Mouse (Mus musculus) myocyte (in vitro differentiated cells): ENCODE results near the gene Hpd. TPM values are rescaled to one million over a fixed set of nuclear protein-coding genes. Genes with fewer than 3 reads are reported as not detected.

ENCODE experiments used
- H3K27me3 ChIP-seq: one replicate; pipeline ENCODE4 v1.6.1; 2011; ENCODE audit not compliant: control insufficient read depth, insufficient read depth, insufficient read length
- H3K36me3 ChIP-seq: one replicate; pipeline ENCODE4 v1.6.1; 2011; ENCODE audit not compliant: control insufficient read depth, insufficient read depth
- H3K4me2 ChIP-seq: one replicate; pipeline ENCODE4 v1.6.1; 2011; ENCODE audit warnings: low read depth, control low read depth
- H3K4me3 ChIP-seq: one replicate; pipeline ENCODE4 v1.5.1; 2011; ENCODE audit warnings: mild to moderate bottlenecking, control low read depth, moderate library complexity
- H3K79me2 ChIP-seq: one replicate; pipeline ENCODE4 v1.6.1; 2011; ENCODE audit not compliant: control insufficient read depth, insufficient read depth
- H3ac ChIP-seq: one replicate; pipeline ENCODE4 v1.6.1; 2011; ENCODE audit not compliant: control insufficient read depth, insufficient read length
- CEBPB ChIP-seq: IDR thresholded peaks from 2 replicates; pipeline ENCODE4 v1.6.1; 2011; ENCODE audit warnings: mild to moderate bottlenecking, moderate library complexity; ENCODE audit not compliant: poor library complexity, insufficient read depth, severe bottlenecking
- E2F4 ChIP-seq: IDR thresholded peaks from one replicate; pipeline ENCODE4 v1.6.1; 2011; ENCODE audit warnings: mild to moderate bottlenecking, control low read depth, moderate library complexity; ENCODE audit not compliant: insufficient read depth
- MAX ChIP-seq: IDR thresholded peaks from one replicate; pipeline ENCODE4 v1.6.1; 2011; ENCODE audit warnings: low read depth, mild to moderate bottlenecking, control low read depth
- MYOD1 ChIP-seq, 3 experiments: IDR thresholded peaks; one replicate each; pipeline ENCODE4 v1.6.1; 2011; ENCODE audit warnings: control low read depth in 2 of 3, low read depth in 2 of 3, mild to moderate bottlenecking in 2 of 3, moderate library complexity in 1 of 3; ENCODE audit not compliant: insufficient read length in 2 of 3, control insufficient read depth in 1 of 3
- MYOG ChIP-seq, 3 experiments: IDR thresholded peaks; one replicate each; pipeline ENCODE4 v1.6.1; 2011; ENCODE audit warnings: control low read depth in 2 of 3, low read depth in 2 of 3, mild to moderate bottlenecking in 2 of 3; ENCODE audit not compliant: insufficient read length in 2 of 3, control insufficient read depth in 1 of 3, insufficient read depth in 1 of 3
- POLR2A ChIP-seq: IDR thresholded peaks from one replicate; pipeline ENCODE4 v1.6.1; 2011; ENCODE audit warnings: low read depth, mild to moderate bottlenecking, control low read depth, moderate library complexity; ENCODE audit not compliant: insufficient read length
- POLR2AphosphoS2 ChIP-seq: IDR thresholded peaks from one replicate; pipeline ENCODE4 v1.6.1; 2011; ENCODE audit warnings: low read depth, control low read depth; ENCODE audit not compliant: insufficient read length
- REST ChIP-seq: IDR thresholded peaks from one replicate; pipeline ENCODE4 v1.6.1; 2011; ENCODE audit warnings: mild to moderate bottlenecking, control low read depth, moderate library complexity; ENCODE audit not compliant: insufficient read depth, insufficient read length
- SRF ChIP-seq: IDR thresholded peaks from one replicate; pipeline ENCODE4 v1.6.1; 2011; ENCODE audit warnings: low read depth; ENCODE audit not compliant: control insufficient read depth, insufficient read length
- TCF12 ChIP-seq: IDR thresholded peaks from one replicate; pipeline ENCODE4 v1.6.1; 2011; ENCODE audit warnings: mild to moderate bottlenecking, control low read depth; ENCODE audit not compliant: poor library complexity, insufficient read depth, severe bottlenecking
- TCF3 ChIP-seq: IDR thresholded peaks from one replicate; pipeline ENCODE4 v1.6.1; 2011; ENCODE audit warnings: low read depth, control low read depth; ENCODE audit not compliant: insufficient read length
- USF1 ChIP-seq: IDR thresholded peaks from one replicate; pipeline ENCODE4 v1.6.1; 2011; ENCODE audit warnings: low read depth, mild to moderate bottlenecking, control low read depth, moderate library complexity
- polyA plus RNA-seq: library from polyadenylated mRNA; unstranded; fragments of >200 nt; fragmentation: generic; extraction: Trizol; gene quantifications from one replicate; pipeline ENCODE4 v1.2.1, GENCODE M21; 2012; ENCODE audit warnings: missing spikeins

Gene Hpd
- polyA plus RNA-seq, 1 experiment = not detected

DNA sequence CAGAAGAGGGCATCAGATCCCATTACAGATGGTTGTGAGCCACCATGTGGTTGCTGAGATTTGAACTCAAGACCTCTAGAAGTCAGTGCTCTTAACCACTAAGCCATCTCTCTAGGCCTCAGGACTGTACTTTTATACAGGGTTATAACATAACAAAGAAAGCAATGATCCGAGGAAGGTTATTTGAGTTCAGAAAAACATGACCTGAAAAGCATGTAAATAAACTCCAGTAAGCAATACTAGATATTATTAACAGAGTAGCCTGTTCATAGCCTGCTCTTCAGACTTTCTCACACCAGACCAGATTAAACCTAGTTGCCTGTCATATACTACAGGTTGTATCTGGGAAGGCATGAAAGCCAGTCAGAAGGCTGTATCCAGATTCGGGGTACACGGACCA is 4.8 kb upstream of the Hpd start:
- no peak overlapping the region for H3K4me3 ChIP-seq
- no peaks in the 10 kb centered on the region for H3K36me3 ChIP-seq
- no peak overlapping the region for H3K4me2 ChIP-seq
- H3K79me2 ChIP-seq = no peaks in the 10 kb centered on the region
- peaks cover 6% of the 10 kb centered on the region for H3K27me3 ChIP-seq
- TF ChIP-seq REST (no peak), POLR2AphosphoS2 (no peak), TCF3 (no peak), MYOD1 (IDR thresholded peaks at IDR 0.05; ENCODE audit: control insufficient read depth in 1 of 3, insufficient read length in 2 of 3, low read depth in 2 of 3) (no peak), CEBPB (no peak), MYOG (IDR thresholded peaks at IDR 0.05; ENCODE audit: control insufficient read depth in 1 of 3, insufficient read depth in 1 of 3, insufficient read length in 2 of 3, low read depth in 2 of 3) (no peak), TCF12 (no peak), E2F4 (no peak), POLR2A (no peak), SRF (no peak), USF1 (no peak), MAX (no peak)
- H3ac ChIP-seq = no peak overlapping the region

DNA sequence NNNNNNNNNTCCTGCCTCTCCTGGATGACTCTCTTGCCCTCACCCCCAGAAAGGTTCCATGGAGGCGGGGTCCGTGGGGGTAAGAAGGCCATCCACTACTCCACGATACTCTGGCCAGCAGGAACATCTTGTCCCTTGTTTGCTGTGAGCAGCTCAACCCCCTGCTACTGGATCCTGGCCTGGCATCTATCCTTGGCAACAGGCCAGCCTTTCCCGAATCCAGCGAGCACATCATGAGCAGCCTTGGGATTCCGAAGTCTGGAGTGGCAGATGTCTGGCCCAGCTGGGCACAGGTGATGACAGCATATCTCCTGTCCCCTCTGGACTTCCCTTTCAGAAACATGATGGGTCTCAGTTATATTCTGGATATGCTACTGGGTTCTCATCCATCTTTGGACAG is 3.4 kb upstream of the Hpd start:
- no peak for TF ChIP-seq MYOD1 (IDR thresholded peaks at IDR 0.05; ENCODE audit: control insufficient read depth in 1 of 3, insufficient read length in 2 of 3, low read depth in 2 of 3)
- no peak for TF ChIP-seq SRF
- no peak for TF ChIP-seq TCF12
- TF ChIP-seq REST = no peak
- TF ChIP-seq MAX = no peak
- no peak for TF ChIP-seq POLR2A
- TF ChIP-seq TCF3 = no peak
- TF ChIP-seq CEBPB = no peak
- TF ChIP-seq MYOG (IDR thresholded peaks at IDR 0.05; ENCODE audit: control insufficient read depth in 1 of 3, insufficient read depth in 1 of 3, insufficient read length in 2 of 3, low read depth in 2 of 3) = no peak
- no peak for TF ChIP-seq E2F4
- no peak for TF ChIP-seq USF1
- H3K79me2 ChIP-seq = no peaks in the 10 kb centered on the region
- no peak overlapping the region for H3K4me2 ChIP-seq
- no peaks in the 10 kb centered on the region for H3K36me3 ChIP-seq
- H3K4me3 ChIP-seq = no peak overlapping the region
- no peak overlapping the region for H3ac ChIP-seq
- peaks cover 6% of the 10 kb centered on the region for H3K27me3 ChIP-seq

DNA sequence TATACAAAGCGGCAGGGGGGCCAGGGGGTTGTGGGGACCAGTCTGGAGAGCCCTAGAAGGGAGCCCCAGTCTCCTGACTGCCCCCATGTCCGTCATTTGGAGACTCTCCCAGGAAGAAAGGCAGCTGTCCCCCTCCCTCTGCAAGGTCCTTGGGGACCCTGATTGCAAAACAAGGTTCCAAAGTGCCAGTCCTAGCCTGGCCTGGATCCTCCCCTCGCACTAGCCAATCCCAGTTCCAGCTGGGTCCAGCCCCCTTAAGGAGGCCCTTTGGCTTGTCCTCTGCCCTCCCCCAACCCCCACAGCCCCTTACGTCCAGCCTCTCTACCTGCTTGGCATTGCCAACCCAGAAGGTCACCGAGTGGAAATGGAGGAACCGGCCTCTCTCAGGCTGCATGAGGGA is 991 bp downstream of the Hpd start:
- TF ChIP-seq POLR2AphosphoS2 (no peak), MYOD1 (IDR thresholded peaks at IDR 0.05; ENCODE audit: control insufficient read depth in 1 of 3, insufficient read length in 2 of 3, low read depth in 2 of 3) (no peak), SRF (no peak), TCF12 (no peak), E2F4 (no peak)
- no peak overlapping the region for H3ac ChIP-seq

DNA sequence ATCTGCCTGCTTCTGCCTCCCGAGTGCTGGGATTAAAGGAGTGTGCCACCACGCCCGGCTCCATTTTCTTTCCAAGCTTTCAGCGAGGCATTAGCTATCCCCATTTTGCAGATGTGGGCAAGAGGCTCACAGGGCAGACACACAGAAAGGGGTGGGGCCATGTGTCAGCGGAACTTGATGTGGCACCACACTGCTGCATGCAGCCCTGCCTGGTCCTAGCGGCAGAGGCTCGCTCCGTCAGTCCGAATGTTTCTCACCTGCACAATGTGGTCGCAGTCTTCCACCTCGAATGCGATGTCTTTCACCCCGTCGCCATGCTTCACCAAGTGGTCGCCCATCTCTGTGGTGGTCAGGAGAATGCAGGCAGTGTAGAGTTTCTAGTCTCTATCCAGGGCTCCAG is 2.1 kb downstream of the Hpd start:
- no peak overlapping the region for H3K4me2 ChIP-seq
- no peaks in the 10 kb centered on the region for H3K27me3 ChIP-seq
- H3K36me3 ChIP-seq = no peaks in the 10 kb centered on the region
- no peak overlapping the region for H3K4me3 ChIP-seq
- TF ChIP-seq E2F4 (no peak), USF1 (no peak), MAX (no peak), REST (no peak), MYOD1 (IDR thresholded peaks at IDR 0.05; ENCODE audit: control insufficient read depth in 1 of 3, insufficient read length in 2 of 3, low read depth in 2 of 3) (no peak), MYOG (IDR thresholded peaks at IDR 0.05; ENCODE audit: control insufficient read depth in 1 of 3, insufficient read depth in 1 of 3, insufficient read length in 2 of 3, low read depth in 2 of 3) (no peak), POLR2AphosphoS2 (no peak), TCF3 (no peak), SRF (no peak), POLR2A (no peak), TCF12 (no peak)
- H3K79me2 ChIP-seq = no peaks in the 10 kb centered on the region
- H3ac ChIP-seq = no peak overlapping the region

More for the DNA sequence above, 991 bp downstream of the Hpd start:
- H3K4me3 ChIP-seq = no peak overlapping the region
- H3K36me3 ChIP-seq = no peaks in the 10 kb centered on the region
- no peak overlapping the region for H3K4me2 ChIP-seq
- H3K27me3 ChIP-seq = no peaks in the 10 kb centered on the region
- no peaks in the 10 kb centered on the region for H3K79me2 ChIP-seq

DNA sequence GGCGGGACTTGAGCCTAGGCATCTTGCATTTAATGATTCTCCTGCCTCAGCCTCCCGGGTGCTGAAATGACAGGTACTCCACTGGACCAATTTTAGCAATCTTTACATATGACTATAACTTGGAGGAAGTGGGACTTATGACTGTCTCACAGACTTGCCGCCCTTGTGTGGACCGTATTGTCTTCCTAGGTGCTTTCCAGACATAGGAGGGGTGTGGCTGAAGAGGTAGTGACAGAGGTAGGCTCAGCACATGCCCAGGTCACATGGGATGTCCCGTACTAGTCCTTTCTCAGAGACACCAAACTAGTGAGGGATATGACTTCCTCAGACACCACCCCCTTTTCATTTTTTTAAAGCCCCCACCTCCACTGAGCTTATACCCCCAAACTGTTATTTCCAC is 3.7 kb downstream of the Hpd start:
- Histone ChIP-seq H3K4me2 (no peak overlapping the region), H3K4me3 (no peak overlapping the region), H3K79me2 (no peaks in the 10 kb centered on the region), H3K27me3 (no peaks in the 10 kb centered on the region), H3K36me3 (no peaks in the 10 kb centered on the region), H3ac (no peak overlapping the region)
- TF ChIP-seq POLR2A = no peak
- no peak for TF ChIP-seq E2F4
- TF ChIP-seq SRF = no peak
- TF ChIP-seq REST = no peak
